Mouse (Mus musculus) heart, adult 9 months (tissue): ENCODE results near the gene Cda.

Experiments
- DNase-seq, 2 experiments: peaks; one replicate each; pipeline ENCODE4 v3.0.0; 2022; ENCODE audit warnings: low spot score in 2 of 2

The Cda gene

GRCm38 (mm10) chr4:138307739-138308138, 60.1 kb downstream of the Cda start:
- no peak for DNase-seq

GRCm38 (mm10) chr4:138307025-138307424, 60.8 kb downstream of the Cda start:
- DNase-seq: no peak

- peak; percentile 98 to 99 for DNase-seq
Measured at GRCm38 (mm10) chr4:138304340-138305104, 63.3 kb downstream of the Cda start, which contains the start of gene Ddost. Gene Ddost, plus strand, starts transcription at chr4:138304730.

- DNase-seq: no peak
Measured at GRCm38 (mm10) chr4:138303742-138304141, 64.0 kb downstream of the Cda start.

- DNase-seq: no peak
Measured at GRCm38 (mm10) chr4:138303011-138303410, 64.8 kb downstream of the Cda start.

GRCm38 (mm10) chr4:138301271-138301780, 66.5 kb downstream of the Cda start:
- DNase-seq: peak; percentile 41 to 44

- DNase-seq: no peak
Measured at GRCm38 (mm10) chr4:138293949-138294550, 73.7 kb downstream of the Cda start.

GRCm38 (mm10) chr4:138293261-138293948, 74.4 kb downstream of the Cda start:
- DNase-seq: no peak

- no peak for DNase-seq
Measured at GRCm38 (mm10) chr4:138292028-138292427, 75.8 kb downstream of the Cda start.

GRCm38 (mm10) chr4:138288691-138289090, 79.1 kb downstream of the Cda start:
- no peak for DNase-seq
